Mouse (Mus musculus): ENCODE measurements around the gene Copz2.
"Not testable (repeated sequence)": the region's sequence is repeated elsewhere in the genome, so short reads cannot be mapped to it uniquely, and the experiment has no call there.

The Copz2 gene

GRCm38 (mm10) chr11:96849681-96850467 lies at the start of gene Copz2:
Gene Copz2 (plus strand): TSS chr11:96849870.
- no peak for DNase-seq (ENCODE audit: low spot score)

GRCm38 (mm10) chr11:96805606-96806005 lies 44.1 kb upstream of the Copz2 start:
- no peak for DNase-seq (ENCODE audit: low spot score)

GRCm38 (mm10) chr11:96808066-96808465 lies 41.6 kb upstream of the Copz2 start:
- no peak for DNase-seq (ENCODE audit: low spot score)

GRCm38 (mm10) chr11:96809562-96810235 lies 40.0 kb upstream of the Copz2 start:
- no peak for DNase-seq (ENCODE audit: low spot score)

GRCm38 (mm10) chr11:96811188-96811587 lies 38.5 kb upstream of the Copz2 start:
- not testable (repeated sequence) for DNase-seq (ENCODE audit: low spot score)

- no peak for DNase-seq (ENCODE audit: low spot score)
These were observed 36.2 kb upstream of the Copz2 start for GRCm38 (mm10) chr11:96813455-96813854.

GRCm38 (mm10) chr11:96813920-96814319 lies 35.8 kb upstream of the Copz2 start:
- DNase-seq (ENCODE audit: low spot score) = no peak

GRCm38 (mm10) chr11:96814443-96814842 lies 35.2 kb upstream of the Copz2 start:
- DNase-seq (ENCODE audit: low spot score) = no peak

- DNase-seq (ENCODE audit: low spot score) = no peak
These were observed 33.8 kb upstream of the Copz2 start for GRCm38 (mm10) chr11:96815895-96816294.

GRCm38 (mm10) chr11:96816494-96816893 lies 33.2 kb upstream of the Copz2 start:
- no peak for DNase-seq (ENCODE audit: low spot score)

GRCm38 (mm10) chr11:96816979-96817378 lies 32.7 kb upstream of the Copz2 start:
- DNase-seq (ENCODE audit: low spot score) = no peak

- no peak for DNase-seq (ENCODE audit: low spot score)
These were observed 31.5 kb upstream of the Copz2 start for GRCm38 (mm10) chr11:96818128-96818710.

GRCm38 (mm10) chr11:96821956-96822355 lies 27.7 kb upstream of the Copz2 start:
- DNase-seq (ENCODE audit: low spot score) = no peak

- DNase-seq (ENCODE audit: low spot score) = no peak
These were observed 26.8 kb upstream of the Copz2 start for GRCm38 (mm10) chr11:96822675-96823470.

GRCm38 (mm10) chr11:96823471-96823837 lies 26.2 kb upstream of the Copz2 start:
- no peak for DNase-seq (ENCODE audit: low spot score)

- peak; percentile 90 for DNase-seq (ENCODE audit: low spot score)
These were observed 25.5 kb upstream of the Copz2 start for GRCm38 (mm10) chr11:96823880-96824782.

GRCm38 (mm10) chr11:96824783-96825495 lies 24.7 kb upstream of the Copz2 start:
- no peak for DNase-seq (ENCODE audit: low spot score)

- DNase-seq (ENCODE audit: low spot score) = no peak
These were observed 23.2 kb upstream of the Copz2 start for GRCm38 (mm10) chr11:96826481-96826880.

GRCm38 (mm10) chr11:96827062-96827581 lies 22.5 kb upstream of the Copz2 start:
- DNase-seq (ENCODE audit: low spot score) = no peak

GRCm38 (mm10) chr11:96827917-96828316 lies 21.8 kb upstream of the Copz2 start:
- no peak for DNase-seq (ENCODE audit: low spot score)
